Mouse (Mus musculus) layer of hippocampus, adult 18-20 months (tissue): Measurements from ENCODE around the gene Ttll3. TPM values are rescaled to one million over a fixed set of nuclear protein-coding genes. Genes with fewer than 3 reads are reported as not detected.

Source experiments
- DNase-seq, 2 experiments: peaks; one replicate each; pipeline ENCODE4 v3.0.0; 2022; ENCODE audit warnings: low spot score in 2 of 2
- total RNA-seq, 2 experiments: library from RNA; stranded (reverse); gene quantifications; 2 replicates each; pipeline ENCODE4 v1.2.3; 2021

Ttll3 gene
- total RNA-seq, 2 experiments from 2014 or later = 14.8 to 17.6 TPM

- peak; percentile 96 to 97 for DNase-seq
Observed at GRCm38 (mm10) chr6:113419199-113419587, 30.1 kb downstream of the Ttll3 start, which contains the start of gene Rpusd3. Gene Rpusd3, minus strand, starts transcription at chr6:113419340.

GRCm38 (mm10) chr6:113423000-113423399 lies 33.9 kb downstream of the Ttll3 start:
- no peak for DNase-seq

GRCm38 (mm10) chr6:113424187-113424586 lies 35.1 kb downstream of the Ttll3 start:
- no peak for DNase-seq

GRCm38 (mm10) chr6:113426696-113427095 lies 37.6 kb downstream of the Ttll3 start:
- no peak for DNase-seq

- no peak for DNase-seq
Observed at GRCm38 (mm10) chr6:113427397-113427796, 38.3 kb downstream of the Ttll3 start.

- DNase-seq = no peak
Observed at GRCm38 (mm10) chr6:113428006-113428405, 38.9 kb downstream of the Ttll3 start.

- DNase-seq = no peak
Observed at GRCm38 (mm10) chr6:113429965-113430364, 40.9 kb downstream of the Ttll3 start.

GRCm38 (mm10) chr6:113430846-113431245 lies 41.8 kb downstream of the Ttll3 start:
- no peak for DNase-seq

- no peak for DNase-seq
Observed at GRCm38 (mm10) chr6:113431801-113432200, 42.7 kb downstream of the Ttll3 start.

GRCm38 (mm10) chr6:113433661-113434060 lies 44.6 kb downstream of the Ttll3 start:
- DNase-seq = no peak

GRCm38 (mm10) chr6:113434691-113435090 lies 45.6 kb downstream of the Ttll3 start:
- DNase-seq = no peak

- DNase-seq = no peak
Observed at GRCm38 (mm10) chr6:113435664-113436205, 46.7 kb downstream of the Ttll3 start, which contains the start of gene Cidec. Gene Cidec, minus strand, starts transcription at chr6:113435760.

- DNase-seq = no peak
Observed at GRCm38 (mm10) chr6:113437135-113437534, 48.1 kb downstream of the Ttll3 start.

- DNase-seq = no peak
Observed at GRCm38 (mm10) chr6:113438721-113439430, 49.8 kb downstream of the Ttll3 start.

GRCm38 (mm10) chr6:113440686-113441085 lies 51.6 kb downstream of the Ttll3 start:
- no peak for DNase-seq

GRCm38 (mm10) chr6:113441147-113441680 lies 52.2 kb downstream of the Ttll3 start:
- peak; percentile 20 to 80 for DNase-seq

GRCm38 (mm10) chr6:113442087-113442441 lies 53.0 kb downstream of the Ttll3 start:
- no peak for DNase-seq

- DNase-seq = peak; percentile 87 to 94
Observed at GRCm38 (mm10) chr6:113442442-113443090, 53.5 kb downstream of the Ttll3 start, which contains the start of gene Jagn1. Gene Jagn1, plus strand, starts transcription at chr6:113442569.

GRCm38 (mm10) chr6:113443091-113443490 lies 54.0 kb downstream of the Ttll3 start:
- no peak for DNase-seq

- DNase-seq = no peak
Observed at GRCm38 (mm10) chr6:113444207-113444965, 55.3 kb downstream of the Ttll3 start.

GRCm38 (mm10) chr6:113447639-113448038 lies 58.6 kb downstream of the Ttll3 start:
- DNase-seq = no peak
